Mouse (Mus musculus) heart, postnatal 0 days (tissue): ENCODE measurements around the gene Tgm1.

Source experiments
- CTCF ChIP-seq: IDR thresholded peaks from 2 replicates; pipeline ENCODE4 v1.5.1; 2016; ENCODE audit warnings: antibody characterized with exemption, control low read depth, low read depth
- EP300 ChIP-seq: IDR thresholded peaks from 2 replicates; pipeline ENCODE4 v1.6.1; 2016; ENCODE audit warnings: antibody characterized with exemption, low read depth

GRCm38 (mm10) chr14:55723433-55723832, 9.7 kb upstream of the Tgm1 start:
- TF ChIP-seq CTCF (no peak), EP300 (no peak)
